Mouse (Mus musculus) brain, embryonic 14.5 days (tissue): ENCODE measurements around the gene Fdx1.

Experiments used
- CTCF ChIP-seq: fragments of 200-500 bp; IDR thresholded peaks from 2 replicates; pipeline ENCODE4 v1.5.1; 2012; ENCODE audit warnings: inconsistent platforms, mild to moderate bottlenecking, moderate library complexity, borderline replicate concordance; ENCODE audit not compliant: insufficient read depth, insufficient read length; ENCODE audit errors: extremely low read depth
- POLR2A ChIP-seq: fragments of 200-500 bp; IDR thresholded peaks from 2 replicates; pipeline ENCODE4 v1.6.1; 2012; ENCODE audit warnings: mild to moderate bottlenecking, inconsistent platforms, borderline replicate concordance; ENCODE audit not compliant: poor library complexity, insufficient read depth, insufficient read length, severe bottlenecking; ENCODE audit errors: extremely low read depth

DNA sequence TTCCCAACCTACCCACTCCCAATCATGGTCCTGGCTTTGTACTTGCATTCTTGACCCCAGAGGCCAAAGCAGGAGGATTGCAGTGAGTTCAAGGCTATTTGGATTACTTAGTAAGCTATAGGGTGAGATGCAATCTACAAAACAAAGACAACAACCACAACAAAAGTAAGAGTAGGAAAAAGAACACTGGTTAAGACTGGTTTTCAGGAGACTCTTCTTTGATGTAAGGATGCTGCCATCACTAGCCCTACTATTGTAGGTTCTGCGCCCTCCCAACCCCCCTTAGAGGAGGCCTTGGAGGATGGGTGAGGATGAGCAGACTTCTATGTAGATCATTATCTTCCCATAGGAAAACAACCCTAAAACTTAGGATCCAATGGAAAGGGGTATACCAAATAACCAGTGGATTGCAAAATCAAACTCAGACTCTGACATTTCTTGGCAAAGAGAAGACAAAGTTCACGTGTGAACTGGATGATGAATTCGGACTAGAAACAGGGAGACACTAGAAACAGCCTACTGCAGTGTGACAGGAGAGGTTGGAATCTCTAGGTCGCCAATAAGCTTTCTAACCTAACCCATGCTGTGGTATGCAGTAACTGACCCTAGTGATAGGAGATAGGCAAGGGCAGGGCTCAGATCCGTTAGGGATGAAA, 49.6 kb upstream of the Fdx1 start:
- no peak for TF ChIP-seq CTCF
- TF ChIP-seq POLR2A, result no peak
